Mouse (Mus musculus): ENCODE results near the gene Adgrd1. TPM values are rescaled to one million over a fixed set of nuclear protein-coding genes. Genes with fewer than 3 reads are reported as not detected.

Adgrd1 gene
- polyA plus RNA-seq (2015; fragmentation: Nextera tagmentation; extraction: Ambion mirVana): 1.5 and 1.8 TPM in 2 replicates

GRCm38 (mm10) chr5:129096511-129096910 lies at the start of gene Adgrd1:
Gene Adgrd1 (plus strand): TSS chr5:129096750.
- H3K27me3 ChIP-seq (replicated peaks; ENCODE audit: insufficient read depth, low read length): no peaks in the 10 kb centered on the region
- no peak for TF ChIP-seq CTCF (IDR thresholded peaks at IDR 0.05)
- no peak for TF ChIP-seq EP300 (IDR thresholded peaks at IDR 0.05)
- no peak within 1 kb of the TSS for H3K9ac ChIP-seq (replicated peaks; ENCODE audit: low read depth)
- H3K9me3 ChIP-seq (ENCODE audit: low read length): no peaks in the 10 kb centered on the region
- WGBS: 25% methylated on average over 6 of the region's 6 CpGs
- peak; percentile 52; the same call in 1 of the 2 replicates for ATAC-seq
- no peak within 1 kb of the TSS for H3K4me2 ChIP-seq (replicated peaks; ENCODE audit: low read depth, low read length)
- H3K4me3 ChIP-seq (ENCODE audit: low read depth, low read length): no peak within 1 kb of the TSS
- no peaks in the 10 kb centered on the region for H3K36me3 ChIP-seq (ENCODE audit: insufficient read depth, low read length)
- no peaks in the 10 kb centered on the region for H3K4me1 ChIP-seq (ENCODE audit: insufficient read depth, low read depth, low read length)
- H3K27ac ChIP-seq (ENCODE audit: low read length): no peak within 1 kb of the TSS
- DNase-seq (ENCODE audit: low spot score): peak; percentile 36

GRCm38 (mm10) chr5:129049372-129049771 lies 47.2 kb upstream of the Adgrd1 start:
- no peaks in the 10 kb centered on the region for H3K4me1 ChIP-seq (ENCODE audit: insufficient read depth, low read depth, low read length)
- no peak overlapping the region for H3K4me2 ChIP-seq (replicated peaks; ENCODE audit: low read depth, low read length)
- DNase-seq (ENCODE audit: low spot score) (no peak), ATAC-seq (no peak)
- no peak overlapping the region for H3K27ac ChIP-seq (ENCODE audit: low read length)
- H3K4me3 ChIP-seq (ENCODE audit: low read depth, low read length): no peak overlapping the region
- no peaks in the 10 kb centered on the region for H3K27me3 ChIP-seq (replicated peaks; ENCODE audit: insufficient read depth, low read length)
- no peak for TF ChIP-seq EP300 (IDR thresholded peaks at IDR 0.05)
- 80% methylated on average over 9 of the region's 9 CpGs for WGBS
- H3K36me3 ChIP-seq (ENCODE audit: insufficient read depth, low read length): no peaks in the 10 kb centered on the region
- H3K9ac ChIP-seq (replicated peaks; ENCODE audit: low read depth): no peak overlapping the region
- H3K9me3 ChIP-seq (ENCODE audit: low read length): no peaks in the 10 kb centered on the region

GRCm38 (mm10) chr5:129051910-129052309 lies 44.6 kb upstream of the Adgrd1 start:
- TF ChIP-seq EP300 (IDR thresholded peaks at IDR 0.05) (no peak), CTCF (IDR thresholded peaks at IDR 0.05) (no peak)
- 75% methylated on average over 3 of the region's 3 CpGs for WGBS

GRCm38 (mm10) chr5:129052636-129053355 lies 43.8 kb upstream of the Adgrd1 start:
- no peak for TF ChIP-seq EP300 (IDR thresholded peaks at IDR 0.05)
- no peak for TF ChIP-seq CTCF (IDR thresholded peaks at IDR 0.05)
- H3K9me3 ChIP-seq (ENCODE audit: low read length): no peaks in the 10 kb centered on the region
- no peak overlapping the region for H3K9ac ChIP-seq (replicated peaks; ENCODE audit: low read depth)
- no peak overlapping the region for H3K4me2 ChIP-seq (replicated peaks; ENCODE audit: low read depth, low read length)
- no peak overlapping the region for H3K27ac ChIP-seq (ENCODE audit: low read length)
- H3K4me1 ChIP-seq (ENCODE audit: insufficient read depth, low read depth, low read length): no peaks in the 10 kb centered on the region
- DNase-seq (ENCODE audit: low spot score): no peak
- 27% methylated on average over 20 of the region's 20 CpGs for WGBS
- no peaks in the 10 kb centered on the region for H3K27me3 ChIP-seq (replicated peaks; ENCODE audit: insufficient read depth, low read length)
- ATAC-seq: no peak
- H3K36me3 ChIP-seq (ENCODE audit: insufficient read depth, low read length): no peaks in the 10 kb centered on the region
- H3K4me3 ChIP-seq (ENCODE audit: low read depth, low read length): no peak overlapping the region

More at GRCm38 (mm10) chr5:129051910-129052309, 44.6 kb upstream of the Adgrd1 start:
- H3K4me3 ChIP-seq (ENCODE audit: low read depth, low read length): no peak overlapping the region
- no peaks in the 10 kb centered on the region for H3K36me3 ChIP-seq (ENCODE audit: insufficient read depth, low read length)
- H3K4me2 ChIP-seq (replicated peaks; ENCODE audit: low read depth, low read length): no peak overlapping the region
- H3K4me1 ChIP-seq (ENCODE audit: insufficient read depth, low read depth, low read length): no peaks in the 10 kb centered on the region
- ATAC-seq (no peak), DNase-seq (ENCODE audit: low spot score) (no peak)
- no peak overlapping the region for H3K9ac ChIP-seq (replicated peaks; ENCODE audit: low read depth)
- no peaks in the 10 kb centered on the region for H3K9me3 ChIP-seq (ENCODE audit: low read length)
- H3K27ac ChIP-seq (ENCODE audit: low read length): no peak overlapping the region
- H3K27me3 ChIP-seq (replicated peaks; ENCODE audit: insufficient read depth, low read length): no peaks in the 10 kb centered on the region

- H3K36me3 ChIP-seq (ENCODE audit: insufficient read depth, low read length): no peaks in the 10 kb centered on the region
- WGBS: 76% methylated on average over 9 of the region's 9 CpGs
- TF ChIP-seq EP300 (IDR thresholded peaks at IDR 0.05) (no peak), CTCF (IDR thresholded peaks at IDR 0.05) (no peak)
- no peaks in the 10 kb centered on the region for H3K4me1 ChIP-seq (ENCODE audit: insufficient read depth, low read depth, low read length)
- H3K27me3 ChIP-seq (replicated peaks; ENCODE audit: insufficient read depth, low read length): no peaks in the 10 kb centered on the region
- no peak overlapping the region for H3K4me3 ChIP-seq (ENCODE audit: low read depth, low read length)
- H3K4me2 ChIP-seq (replicated peaks; ENCODE audit: low read depth, low read length): no peak overlapping the region
- no peaks in the 10 kb centered on the region for H3K9me3 ChIP-seq (ENCODE audit: low read length)
- H3K27ac ChIP-seq (ENCODE audit: low read length): no peak overlapping the region
- ATAC-seq: no peak
- DNase-seq (ENCODE audit: low spot score): no peak
- H3K9ac ChIP-seq (replicated peaks; ENCODE audit: low read depth): no peak overlapping the region
These were observed 41.8 kb upstream of the Adgrd1 start for GRCm38 (mm10) chr5:129054675-129055284.

GRCm38 (mm10) chr5:129059116-129059515 lies 37.4 kb upstream of the Adgrd1 start:
- Histone ChIP-seq H3K9me3 (ENCODE audit: low read length) (no peaks in the 10 kb centered on the region), H3K4me3 (ENCODE audit: low read depth, low read length) (no peak overlapping the region), H3K36me3 (ENCODE audit: insufficient read depth, low read length) (no peaks in the 10 kb centered on the region), H3K27me3 (replicated peaks; ENCODE audit: insufficient read depth, low read length) (0 out of 2 replicates have a peak, but pooled peaks cover 4% of the 10 kb centered on the region), H3K4me1 (ENCODE audit: insufficient read depth, low read depth, low read length) (no peaks in the 10 kb centered on the region), H3K9ac (replicated peaks; ENCODE audit: low read depth) (no peak overlapping the region), H3K27ac (ENCODE audit: low read length) (no peak overlapping the region), H3K4me2 (replicated peaks; ENCODE audit: low read depth, low read length) (no peak overlapping the region)
- ATAC-seq (no peak), DNase-seq (ENCODE audit: low spot score) (no peak)
- TF ChIP-seq CTCF (IDR thresholded peaks at IDR 0.05): peak; percentile 29
- no peak for TF ChIP-seq EP300 (IDR thresholded peaks at IDR 0.05)
- 81% methylated on average over 3 of the region's 3 CpGs for WGBS

Data from lung, postnatal 0 days (tissue).